Mouse (Mus musculus): ENCODE measurements at regions not wholly inside any gene's neighbourhood (a gene's known extent, or its start where the extent isn't known, plus 50 kb on each side); places are given as distances from the start of the nearest gene placed in this dataset.

DNA sequence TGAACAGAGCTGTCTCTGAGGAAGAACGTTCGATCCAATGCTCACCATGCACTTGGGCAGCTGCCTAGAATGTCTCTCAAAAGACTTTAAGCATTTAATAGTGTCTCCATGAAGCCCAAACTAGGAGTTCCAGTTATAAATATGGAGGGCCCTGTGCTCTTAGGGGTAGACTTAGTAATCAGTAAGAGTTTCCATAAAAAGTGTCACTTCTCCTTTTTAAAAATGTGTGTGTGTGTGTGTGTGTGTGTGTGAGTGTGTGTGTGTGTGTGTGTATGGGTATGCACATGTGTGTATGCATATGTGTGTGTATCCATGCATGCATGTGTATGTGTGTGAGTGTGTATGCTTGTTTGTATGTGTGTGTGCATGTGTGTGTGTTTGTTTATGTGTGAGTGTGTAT is 255.6 kb upstream of the Runx1 start:
- DNase-seq (ENCODE audit: inconsistent age in 2 of 2, low spot score in 1 of 2): no peak

DNA sequence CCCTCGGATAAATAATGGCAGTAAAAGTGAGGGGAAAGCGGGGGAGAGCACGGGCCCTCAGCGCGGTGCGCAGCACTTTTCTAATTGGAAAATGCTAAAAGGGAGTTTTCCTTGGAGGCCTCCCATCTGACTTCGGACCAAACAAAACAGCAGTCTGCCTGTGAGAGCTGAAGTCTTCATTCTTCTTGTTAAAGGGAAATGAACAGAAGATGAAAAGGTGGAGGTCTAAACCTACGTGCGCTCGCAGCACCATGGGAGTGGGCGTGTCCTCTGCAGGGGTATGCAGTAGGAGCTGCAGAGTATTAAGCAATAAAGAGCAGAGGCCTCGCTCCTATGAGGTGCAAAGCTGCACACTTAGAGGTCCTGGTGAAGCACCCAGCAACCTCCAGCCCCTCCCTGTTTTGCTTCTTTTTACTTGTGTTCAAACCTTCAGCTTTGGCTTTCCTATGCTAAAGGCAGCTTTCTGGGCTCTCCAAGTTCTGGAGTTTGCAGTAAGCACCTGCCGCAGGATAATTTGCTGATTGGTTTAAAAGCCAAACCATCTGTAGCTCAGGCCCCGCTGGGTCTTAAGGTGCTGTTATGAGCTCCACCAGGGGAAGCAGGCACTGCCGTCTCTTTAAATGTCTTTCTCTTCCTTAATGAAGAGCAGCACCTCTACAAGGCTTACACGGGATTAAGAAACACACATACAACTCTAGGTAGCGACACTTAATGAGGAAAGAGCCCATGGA is 253.9 kb upstream of the Runx1 start:
- peak; percentile 35 to 67 for DNase-seq (ENCODE audit: inconsistent age in 2 of 2, low spot score in 1 of 2)

GRCm38 (mm10) chr16:93078909-93079308 is 253.0 kb upstream of the Runx1 start:
- DNase-seq (ENCODE audit: inconsistent age in 2 of 2, low spot score in 1 of 2): peak in 1 of 2 experiments; percentile 35

DNA sequence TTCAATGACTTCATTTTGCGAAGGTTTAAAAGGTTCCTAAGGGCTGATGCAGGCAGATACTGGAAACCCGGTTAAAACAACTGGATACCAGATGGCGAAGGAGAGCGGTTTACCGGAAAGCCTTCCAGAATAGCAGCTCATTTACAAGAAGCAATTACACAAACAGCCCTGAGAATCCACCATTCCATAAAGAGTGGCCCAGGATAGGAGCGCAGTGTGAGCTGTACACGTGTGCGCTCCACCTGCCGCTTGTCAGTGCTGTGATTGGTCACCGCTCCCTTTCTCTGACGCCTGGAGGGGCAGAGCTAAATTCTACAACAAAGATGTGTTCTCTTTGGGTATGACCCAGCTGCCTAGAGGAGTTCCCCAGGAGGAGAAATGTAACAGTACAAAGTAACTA is 249.5 kb upstream of the Runx1 start:
- DNase-seq (ENCODE audit: inconsistent age in 2 of 2, low spot score in 1 of 2): no peak

DNA sequence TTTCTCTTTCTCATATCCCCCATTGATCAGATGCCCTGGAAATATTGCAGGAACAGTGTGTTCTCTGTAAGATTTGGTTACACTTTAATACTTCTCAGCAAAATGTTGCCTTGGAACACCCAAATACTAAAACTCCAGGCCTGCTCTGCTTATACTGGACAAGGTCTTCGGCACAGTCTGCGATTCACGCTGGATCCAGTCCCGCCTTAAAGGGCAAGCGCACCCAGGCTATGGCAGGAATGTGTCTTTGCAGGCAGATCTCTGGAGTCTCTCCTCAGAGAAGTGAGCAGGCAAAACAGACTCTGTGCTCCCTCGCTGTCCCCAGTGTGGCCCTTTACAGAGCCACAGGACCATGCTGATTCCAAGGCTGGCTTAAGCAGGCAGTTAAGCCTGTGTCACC is 246.2 kb upstream of the Runx1 start:
- DNase-seq (ENCODE audit: inconsistent age in 2 of 2, low spot score in 1 of 2): peak; percentile 59 to 70

DNA sequence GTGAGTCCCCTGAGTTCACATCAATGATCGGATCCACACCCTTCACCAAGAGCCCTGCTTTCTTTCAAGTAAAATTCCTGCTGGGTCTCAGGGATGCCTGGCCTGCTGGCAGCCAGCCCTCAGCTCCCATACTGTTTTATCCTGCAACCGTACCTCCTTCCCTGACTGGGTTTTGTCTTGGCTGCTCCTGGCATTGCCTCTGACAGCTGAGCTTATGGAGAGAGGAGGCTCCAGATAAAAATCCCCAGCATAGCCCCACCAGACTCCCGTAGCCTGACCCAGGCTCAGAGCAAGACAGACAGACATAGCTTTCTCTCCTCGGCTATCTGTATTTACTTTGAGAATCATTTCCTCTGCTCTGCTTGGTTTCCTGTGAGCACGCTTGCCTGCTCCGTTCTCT is 245.8 kb upstream of the Runx1 start:
- DNase-seq (ENCODE audit: inconsistent age in 2 of 2, low spot score in 1 of 2): peak in 1 of 2 experiments; percentile 38

DNA sequence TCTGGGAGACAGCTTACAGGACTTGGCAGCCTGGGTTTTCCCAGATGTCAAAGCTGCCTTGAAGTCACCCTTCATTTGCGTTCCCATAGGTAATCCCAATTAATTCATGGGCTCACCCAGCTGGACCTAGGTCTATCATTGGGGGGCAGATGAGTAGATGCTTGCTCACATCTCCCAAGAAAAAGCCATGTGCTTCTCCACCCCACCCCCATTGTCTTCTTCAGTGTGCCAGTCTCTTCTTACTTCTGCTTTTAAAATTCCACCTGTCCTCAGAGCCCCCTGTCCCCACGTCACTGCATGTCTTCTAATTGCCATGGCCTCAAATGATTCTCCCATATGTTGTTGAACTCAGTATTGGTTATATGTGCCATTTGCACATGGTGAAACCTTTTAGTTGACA is 240.9 kb upstream of the Runx1 start:
- no peak for DNase-seq (ENCODE audit: inconsistent age in 2 of 2, low spot score in 1 of 2)

- DNase-seq (ENCODE audit: inconsistent age in 2 of 2, low spot score in 1 of 2): no peak
Measured at GRCm38 (mm10) chr16:93061475-93062179, 235.7 kb upstream of the Runx1 start.

DNA sequence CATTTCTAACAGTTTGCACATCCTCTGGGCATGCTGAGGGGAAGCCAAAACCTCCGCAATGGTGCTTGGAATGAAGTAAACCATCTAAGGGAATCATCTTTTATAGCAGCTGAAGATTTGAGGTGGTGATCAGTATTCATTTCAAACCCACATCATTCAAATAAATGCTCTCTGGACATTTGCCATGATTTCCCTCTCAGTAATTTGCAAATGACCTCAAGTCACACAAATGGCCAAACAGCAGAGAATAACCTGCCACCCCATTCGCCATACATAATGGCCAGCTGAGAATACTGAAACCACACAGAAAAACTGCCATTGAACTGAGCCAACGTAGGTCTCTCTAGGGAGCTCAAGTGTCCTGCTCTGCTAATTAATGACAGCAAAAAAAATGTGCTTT is 230.3 kb upstream of the Runx1 start:
- DNase-seq (ENCODE audit: inconsistent age in 2 of 2, low spot score in 1 of 2): no peak

GRCm38 (mm10) chr16:93055545-93055944 is 229.6 kb upstream of the Runx1 start:
- DNase-seq (ENCODE audit: inconsistent age in 2 of 2, low spot score in 1 of 2): no peak

- no peak for DNase-seq (ENCODE audit: inconsistent age in 2 of 2, low spot score in 1 of 2)
Measured at GRCm38 (mm10) chr16:93051233-93051632, 225.3 kb upstream of the Runx1 start.

GRCm38 (mm10) chr16:93048418-93048932 is 222.5 kb upstream of the Runx1 start:
- peak; percentile 36 to 62 for DNase-seq (ENCODE audit: inconsistent age in 2 of 2, low spot score in 1 of 2)

DNA sequence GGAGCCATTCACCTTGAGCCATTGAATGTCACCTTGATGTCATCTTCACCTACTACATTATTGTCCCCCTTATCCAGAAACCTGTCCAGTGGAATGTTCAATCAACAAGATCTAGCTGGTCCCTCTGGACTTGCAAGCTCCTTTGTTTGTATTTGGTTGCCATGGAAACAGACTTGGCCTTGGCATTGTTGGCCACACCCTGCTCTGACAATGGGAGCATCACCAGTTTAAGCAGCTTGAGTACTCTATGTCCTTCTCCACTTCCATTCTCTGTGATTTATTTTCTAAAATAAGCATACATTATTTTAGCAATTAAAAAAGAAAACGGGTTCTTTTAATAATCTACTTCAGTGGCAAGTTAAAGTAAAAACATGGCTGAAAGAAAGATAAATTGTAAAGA is 221.6 kb upstream of the Runx1 start:
- DNase-seq (ENCODE audit: inconsistent age in 2 of 2, low spot score in 1 of 2): no peak

DNA sequence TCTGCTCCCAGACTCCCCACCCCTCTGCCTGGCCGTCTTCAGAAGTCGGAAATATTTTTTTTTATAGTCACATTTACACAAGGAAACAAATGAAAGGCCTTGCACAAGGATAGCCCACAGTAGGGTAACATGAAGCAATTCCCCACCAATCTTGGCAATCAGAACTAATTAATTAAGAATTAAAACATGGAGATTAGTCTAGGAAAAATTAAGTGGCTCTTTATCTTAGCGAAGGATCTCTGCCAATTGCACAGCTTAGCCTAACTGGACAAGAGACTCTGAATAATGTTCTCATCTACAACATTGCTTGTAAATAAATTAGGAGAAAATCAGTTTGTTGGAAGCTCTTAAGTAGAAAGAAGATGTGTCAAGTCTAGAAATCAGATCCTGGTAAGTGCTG is 220.3 kb upstream of the Runx1 start:
- DNase-seq (ENCODE audit: inconsistent age in 2 of 2, low spot score in 1 of 2): no peak

DNA sequence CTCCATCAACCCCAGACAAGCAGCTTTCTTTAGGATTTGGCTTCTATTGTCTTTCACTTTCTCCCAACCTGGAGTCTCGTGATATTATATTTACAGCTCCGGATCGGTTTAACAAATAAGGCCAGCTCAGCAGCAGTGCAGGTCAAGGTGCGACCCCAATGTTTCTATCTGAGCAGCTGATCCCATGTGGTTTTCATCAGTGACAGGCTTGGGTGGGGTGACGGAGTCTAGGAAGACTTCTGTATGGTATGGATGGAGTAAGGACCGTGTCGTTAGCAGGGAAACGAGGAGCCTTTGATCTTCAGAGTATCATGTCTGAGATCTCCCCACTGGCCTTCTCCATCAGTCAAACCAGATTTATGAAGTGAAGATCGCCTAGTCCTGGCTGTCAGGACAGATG is 217.4 kb upstream of the Runx1 start:
- DNase-seq (ENCODE audit: inconsistent age in 2 of 2, low spot score in 1 of 2): no peak

DNA sequence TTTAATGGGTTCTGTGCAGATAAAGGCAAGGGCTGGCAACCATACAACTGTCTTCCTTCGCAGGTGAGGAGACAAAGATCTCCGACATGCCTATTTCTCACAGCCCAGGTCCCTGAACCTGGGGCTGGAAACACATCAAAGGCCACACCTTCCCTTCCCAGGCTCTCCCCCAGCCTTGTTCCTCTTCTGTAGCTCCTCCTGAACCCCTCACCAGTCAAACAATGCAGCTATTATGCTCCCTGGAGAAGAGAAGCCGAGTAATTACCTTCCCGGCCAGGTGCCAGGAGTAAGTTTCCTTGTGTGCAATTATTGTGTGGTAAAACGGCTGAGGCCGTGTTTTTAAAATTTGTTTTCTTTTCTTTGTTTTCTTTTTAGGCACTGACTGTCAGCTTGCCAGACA is 217.0 kb upstream of the Runx1 start:
- no peak for DNase-seq (ENCODE audit: inconsistent age in 2 of 2, low spot score in 1 of 2)

DNA sequence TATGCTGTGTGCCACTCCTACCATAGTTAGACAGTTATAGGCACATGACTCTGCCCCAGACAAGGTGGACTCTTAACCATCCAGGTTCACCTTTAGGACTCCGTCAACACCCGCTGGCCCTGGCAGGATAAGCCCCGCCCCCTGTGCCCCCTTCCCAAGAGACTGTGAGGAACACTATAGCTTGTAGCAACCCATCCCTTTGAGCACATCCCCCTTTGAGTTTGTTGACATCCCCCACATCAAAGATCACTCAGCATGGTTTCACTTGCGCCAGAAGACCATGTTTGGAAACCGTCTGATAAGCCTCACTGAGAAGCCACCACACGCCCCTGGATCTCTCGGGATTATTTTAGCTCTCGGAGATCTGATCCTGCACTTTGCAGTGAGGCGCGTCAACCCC is 216.5 kb upstream of the Runx1 start:
- no peak for DNase-seq (ENCODE audit: inconsistent age in 2 of 2, low spot score in 1 of 2)

DNA sequence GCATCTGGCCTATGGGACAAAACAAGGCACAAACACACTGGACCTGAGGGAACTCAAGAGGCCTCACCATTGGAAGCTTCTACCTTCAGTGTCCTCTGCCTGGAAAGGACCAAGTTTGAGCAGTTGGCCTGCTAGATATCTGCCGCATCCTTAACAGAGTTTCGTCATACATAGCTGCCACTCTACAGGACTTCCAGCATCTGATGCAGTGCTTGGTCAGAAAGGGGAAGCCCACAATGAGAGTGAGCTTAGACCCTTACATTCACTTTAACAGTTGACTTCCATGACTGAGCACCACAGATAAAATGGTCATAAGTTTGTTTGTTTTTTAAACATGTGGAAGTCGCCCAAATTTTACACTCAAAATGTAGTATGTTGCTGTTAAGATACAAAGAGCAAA is 215.9 kb upstream of the Runx1 start:
- no peak for DNase-seq (ENCODE audit: inconsistent age in 2 of 2, low spot score in 1 of 2)

- no peak for DNase-seq (ENCODE audit: inconsistent age in 2 of 2, low spot score in 1 of 2)
Measured at GRCm38 (mm10) chr16:93041399-93041798, 215.4 kb upstream of the Runx1 start.

- DNase-seq (ENCODE audit: inconsistent age in 2 of 2, low spot score in 1 of 2): no peak
Measured at GRCm38 (mm10) chr16:93035626-93036025, 209.7 kb upstream of the Runx1 start.

DNA sequence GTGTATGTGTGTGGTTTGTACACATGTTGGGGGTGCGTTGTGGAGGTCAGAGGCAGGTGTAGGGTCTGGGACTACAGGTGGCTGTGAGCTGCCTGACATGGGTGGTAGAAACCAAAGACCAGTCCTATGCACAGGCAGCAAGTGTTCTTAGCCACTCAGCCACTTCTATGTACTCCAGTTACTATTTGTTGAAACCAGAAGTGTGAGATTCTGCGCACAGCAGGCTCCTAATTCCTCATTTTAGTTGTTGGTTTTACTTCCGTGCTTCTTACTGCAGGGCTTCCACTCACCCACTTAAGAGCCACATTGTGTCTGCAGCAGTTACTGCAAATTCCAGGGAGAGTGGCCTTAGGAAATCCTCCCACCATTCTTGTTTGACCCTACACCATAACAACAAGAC is 208.0 kb upstream of the Runx1 start:
- no peak for DNase-seq (ENCODE audit: inconsistent age in 2 of 2, low spot score in 1 of 2)

- DNase-seq (ENCODE audit: inconsistent age in 2 of 2, low spot score in 1 of 2): no peak
Measured at GRCm38 (mm10) chr16:93031624-93032023, 205.7 kb upstream of the Runx1 start.

GRCm38 (mm10) chr16:93028640-93029039 is 202.7 kb upstream of the Runx1 start:
- DNase-seq (ENCODE audit: inconsistent age in 2 of 2, low spot score in 1 of 2): no peak
